Mouse (Mus musculus): ENCODE results near the gene Rtp2.

DNA sequence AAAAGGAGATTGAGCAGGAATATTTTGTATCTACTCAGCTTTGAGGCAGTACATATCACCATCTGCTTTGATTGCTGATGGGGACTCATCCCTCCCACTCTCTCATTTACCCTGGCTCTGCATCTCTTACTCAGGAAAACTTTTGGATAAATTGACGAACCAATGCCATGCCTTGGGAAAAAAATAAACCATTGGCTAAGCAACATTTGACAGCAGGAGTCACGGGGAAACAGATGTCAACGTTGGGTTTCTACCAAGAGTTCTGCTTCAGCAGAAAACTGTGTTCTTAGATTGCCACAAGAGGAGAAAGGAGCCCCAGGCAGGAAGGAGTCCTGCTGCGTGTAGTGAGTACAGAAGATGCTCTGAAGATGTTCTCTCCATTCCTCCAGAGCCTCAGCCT is 32.1 kb downstream of the Rtp2 start:
- TF ChIP-seq CTCF (IDR thresholded peaks at IDR 0.05), result no peak
- TF ChIP-seq POLR2A (IDR thresholded peaks at IDR 0.05; ENCODE audit: insufficient read depth, low read depth, low read length), result no peak

Measured in heart, adult 2 months (tissue).